In genomic region chr12:108363796-108364195, GRCm38 (mm10) we compare ENCODE assay signal across 8 mouse cellular contexts. TPM values are rescaled to one million over a fixed set of nuclear protein-coding genes. Genes with fewer than 3 reads are reported as not detected.
A peak's percentile ranks its signal among the peaks of the same experiment; 100 is the strongest.
DNase-seq lines count a peak whose midpoint lies in the region; ATAC-seq and TF ChIP-seq lines count a peak whose summit lies in the region.

No protein-coding gene starts in this region.

- H3K36me3 ChIP-seq in embryonic facial prominence, embryonic 14.5 days (ENCODE audit: control insufficient read depth, insufficient read depth, low read length) = no peaks in the 10 kb centered on the region
- H3K36me3 ChIP-seq in limb, embryonic 12.5 days = no peaks in the 10 kb centered on the region

- peak; percentile 21 to 32 for DNase-seq in B cell, adult 2 months
- DNase-seq in embryonic facial prominence, embryonic 14.5 days (ENCODE audit: low spot score) = peak; percentile 81
- DNase-seq in heart, adult 9 months (ENCODE audit: low spot score in 2 of 2) = peak; percentile 57 to 82
- peak; percentile 87 for DNase-seq in kidney, adult 9 months
- DNase-seq in neural tube, embryonic 10.5 days (ENCODE audit: extremely low spot score, low spot score) = peak; percentile 87
- peak; percentile 48 for DNase-seq in thymus, postnatal 0 days (ENCODE audit: low spot score)

- H3K27me3 ChIP-seq in embryonic facial prominence, embryonic 14.5 days (replicated peaks; ENCODE audit: control insufficient read depth, insufficient read depth, low read length) = no peaks in the 10 kb centered on the region
- H3K27me3 ChIP-seq in limb, embryonic 12.5 days = no peaks in the 10 kb centered on the region

- H3K4me3 ChIP-seq in bone marrow, adult 2 months (replicated peaks; ENCODE audit: control insufficient read depth, low read depth, low read length) = no peak overlapping the region
- H3K4me3 ChIP-seq in embryonic facial prominence, embryonic 14.5 days (ENCODE audit: low read depth, low read length) = no peak overlapping the region
- H3K4me3 ChIP-seq in limb, embryonic 12.5 days (replicated peaks) = no peak overlapping the region

- no peak overlapping the region for H3K4me2 ChIP-seq in embryonic facial prominence, embryonic 14.5 days (ENCODE audit: low read depth, low read length)
- no peak overlapping the region for H3K4me2 ChIP-seq in limb, embryonic 12.5 days

- TF ChIP-seq POLR2A in bone marrow, adult 2 months (IDR thresholded peaks at IDR 0.05; ENCODE audit: borderline replicate concordance, control insufficient read depth, low read depth, low read length) = no peak

- no peak overlapping the region for H3K9ac ChIP-seq in embryonic facial prominence, embryonic 14.5 days (ENCODE audit: low read depth, low read length)
- no peak overlapping the region for H3K9ac ChIP-seq in limb, embryonic 12.5 days (replicated peaks)

- H3K27ac ChIP-seq in bone marrow, adult 2 months (ENCODE audit: control insufficient read depth, insufficient read depth, low read depth, low read length, poor library complexity) = no peak overlapping the region
- no peak overlapping the region for H3K27ac ChIP-seq in embryonic facial prominence, embryonic 14.5 days (replicated peaks; ENCODE audit: low read depth, low read length)
- H3K27ac ChIP-seq in limb, embryonic 12.5 days = no peak overlapping the region

- no peaks in the 10 kb centered on the region for H3K4me1 ChIP-seq in bone marrow, adult 2 months (ENCODE audit: control insufficient read depth, insufficient read depth, low read length)
- no peaks in the 10 kb centered on the region for H3K4me1 ChIP-seq in embryonic facial prominence, embryonic 14.5 days (ENCODE audit: control insufficient read depth, insufficient read depth, low read length)
- peaks cover 23% of the 10 kb centered on the region; the same call in 1 of the 2 replicates for H3K4me1 ChIP-seq in limb, embryonic 12.5 days (replicated peaks)

- TF ChIP-seq CTCF in bone marrow, adult 2 months (IDR thresholded peaks at IDR 0.05; ENCODE audit: control insufficient read depth, insufficient read depth, low read length) = peak; percentile 56

- WGBS in bone marrow, adult 2 months = 8% methylated on average over 5 of the region's 5 CpGs
- 7% methylated on average over 5 of the region's 5 CpGs for WGBS in embryonic facial prominence, embryonic 14.5 days
- 4% methylated on average over 5 of the region's 5 CpGs for WGBS in limb, embryonic 12.5 days

- H3K9me3 ChIP-seq in embryonic facial prominence, embryonic 14.5 days (ENCODE audit: control insufficient read depth, low read length) = no peaks in the 10 kb centered on the region
- H3K9me3 ChIP-seq in limb, embryonic 12.5 days = no peaks in the 10 kb centered on the region

- peak; percentile 90 for ATAC-seq in embryonic facial prominence, embryonic 14.5 days (ENCODE audit: low read depth)
- ATAC-seq in limb, embryonic 12.5 days (ENCODE audit: insufficient number of reproducible peaks, insufficient read depth, low FRiP score, low TSS enrichment, low read depth) = peak; percentile 57; the same call in 1 of the 2 replicates

RNA-seq across cellular contexts. Expression of gene Eml1, which starts 7.0 kb away (rescaled TPM):
- polyA plus RNA-seq in bone marrow, adult 2 months (2011; ENCODE audit: insufficient read depth, insufficient read length, low replicate concordance, missing spikeins) = 0.56 and 4.7 TPM in 2 replicates
- 62.3 and 62.8 TPM in 2 replicates for polyA plus RNA-seq in embryonic facial prominence, embryonic 14.5 days (2014; fragmentation: Nextera tagmentation; extraction: Ambion mirVana)
- polyA plus RNA-seq in limb, embryonic 12.5 days (2016; fragmentation: Nextera tagmentation; extraction: Ambion mirVana) = 41.4 and 43.8 TPM in 2 replicates
- polyA plus RNA-seq in thymus, postnatal 0 days (2015; fragmentation: Nextera tagmentation; extraction: Ambion mirVana) = 3.7 and 3.9 TPM in 2 replicates

RNA-seq across cellular contexts. Expression of gene Cyp46a1, which starts 29.6 kb away (rescaled TPM):
- 0.72 TPM in 1 of 2 replicates, not detected in the other for polyA plus RNA-seq in bone marrow, adult 2 months (2011; ENCODE audit: insufficient read depth, insufficient read length, low replicate concordance, missing spikeins)
- polyA plus RNA-seq in embryonic facial prominence, embryonic 14.5 days (2014; fragmentation: Nextera tagmentation; extraction: Ambion mirVana) = 5.8 and 8.5 TPM in 2 replicates
- 2.9 and 4.6 TPM in 2 replicates for polyA plus RNA-seq in limb, embryonic 12.5 days (2016; fragmentation: Nextera tagmentation; extraction: Ambion mirVana)
- 0.36 TPM in 1 of 2 replicates, not detected in the other for polyA plus RNA-seq in thymus, postnatal 0 days (2015; fragmentation: Nextera tagmentation; extraction: Ambion mirVana)

RNA-seq across cellular contexts. Expression of gene Hhipl1, which starts 57.7 kb away (rescaled TPM):
- polyA plus RNA-seq in bone marrow, adult 2 months (2011; ENCODE audit: insufficient read depth, insufficient read length, low replicate concordance, missing spikeins) = 0.18 TPM in 1 of 2 replicates, not detected in the other
- 0.58 and 0.64 TPM in 2 replicates for polyA plus RNA-seq in embryonic facial prominence, embryonic 14.5 days (2014; fragmentation: Nextera tagmentation; extraction: Ambion mirVana)
- polyA plus RNA-seq in limb, embryonic 12.5 days (2016; fragmentation: Nextera tagmentation; extraction: Ambion mirVana) = 0.50 and 0.53 TPM in 2 replicates
- 0.05 TPM in 2 replicates for polyA plus RNA-seq in thymus, postnatal 0 days (2015; fragmentation: Nextera tagmentation; extraction: Ambion mirVana)

Comparison
In these comparisons a context has a peak if more than half of its experiments do, and no peak if none do; other contexts are left out.
1. DNase-seq: peak in every context shown above with its lines; median percentile 87 in kidney, adult 9 months; 87 in neural tube, embryonic 10.5 days; 81 in embryonic facial prominence, embryonic 14.5 days; 70 in heart, adult 9 months; 48 in thymus, postnatal 0 days; 26 in B cell, adult 2 months.